Mouse (Mus musculus) granulocyte monocyte progenitor cell, adult 5-6 weeks (primary cell): ENCODE measurements at regions not wholly inside any gene's neighbourhood (a gene's known extent, or its start where the extent isn't known, plus 50 kb on each side); places are given as distances from the start of the nearest gene placed in this dataset.
"Not testable (repeated sequence)": the region's sequence is repeated elsewhere in the genome, so short reads cannot be mapped to it uniquely, and the experiment has no call there.

Experiments used
- ATAC-seq: replicated peaks from 2 replicates; pipeline ENCODE4 v1.8.0; 2016; ENCODE audit warnings: mild to moderate bottlenecking, moderate TSS enrichment, inconsistent platforms; ENCODE audit not compliant: poor library complexity, severe bottlenecking

- ATAC-seq: no peak
Observed at GRCm38 (mm10) chr16:30793378-30793753, 193.8 kb downstream of the Fam43a start.

- ATAC-seq: no peak
Observed at GRCm38 (mm10) chr16:30793856-30794255, 194.3 kb downstream of the Fam43a start.

GRCm38 (mm10) chr16:30795501-30795904 is 196.0 kb downstream of the Fam43a start:
- ATAC-seq: no peak

- no peak for ATAC-seq
Observed at GRCm38 (mm10) chr16:30796103-30796502, 196.6 kb downstream of the Fam43a start.

- no peak for ATAC-seq
Observed at GRCm38 (mm10) chr16:30797006-30797405, 197.5 kb downstream of the Fam43a start.

GRCm38 (mm10) chr16:30797973-30798471 is 198.5 kb downstream of the Fam43a start:
- ATAC-seq: no peak

- no peak for ATAC-seq
Observed at GRCm38 (mm10) chr16:30798536-30798935, 199.0 kb downstream of the Fam43a start.

GRCm38 (mm10) chr16:30799699-30800483 is 200.4 kb downstream of the Fam43a start:
- peak; percentile 22; the same call in 1 of the 2 replicates for ATAC-seq

- no peak for ATAC-seq
Observed at GRCm38 (mm10) chr16:30804018-30804417, 204.5 kb downstream of the Fam43a start.

GRCm38 (mm10) chr16:30806206-30806605 is 206.7 kb downstream of the Fam43a start:
- not testable (repeated sequence) for ATAC-seq

- no peak for ATAC-seq
Observed at GRCm38 (mm10) chr16:30818541-30819120, 219.1 kb downstream of the Fam43a start.

- ATAC-seq: no peak
Observed at GRCm38 (mm10) chr16:30819342-30819741, 219.8 kb downstream of the Fam43a start.

GRCm38 (mm10) chr16:30820234-30820633 is 220.7 kb downstream of the Fam43a start:
- ATAC-seq: no peak

GRCm38 (mm10) chr16:30820761-30821160 is 221.2 kb downstream of the Fam43a start:
- no peak for ATAC-seq

- ATAC-seq: no peak
Observed at GRCm38 (mm10) chr16:30821191-30821910, 221.8 kb downstream of the Fam43a start.

- no peak for ATAC-seq
Observed at GRCm38 (mm10) chr16:30821911-30822578, 222.5 kb downstream of the Fam43a start.

GRCm38 (mm10) chr16:30826128-30826527 is 226.6 kb downstream of the Fam43a start:
- ATAC-seq: no peak

- ATAC-seq: no peak
Observed at GRCm38 (mm10) chr16:30827901-30828608, 228.5 kb downstream of the Fam43a start.

- no peak for ATAC-seq
Observed at GRCm38 (mm10) chr16:30834561-30834960, 235.0 kb downstream of the Fam43a start.

GRCm38 (mm10) chr16:30835678-30836077 is 236.2 kb downstream of the Fam43a start:
- no peak for ATAC-seq
